Mouse (Mus musculus) midbrain, embryonic 14.5 days (tissue): ENCODE results near the gene Chit1. TPM values are rescaled to one million over a fixed set of nuclear protein-coding genes. Genes with fewer than 3 reads are reported as not detected.

Source experiments
- ATAC-seq: fragments of 200-750 bp; cut with Nextera tagmentation; 2 replicates; pipeline ENCODE4 v1.8.0; 2017; ENCODE audit warnings: moderate number of reproducible peaks, moderate library complexity; ENCODE audit not compliant: low FRiP score, low TSS enrichment
- DNase-seq: peaks from one replicate; pipeline ENCODE4 v3.0.0-alpha.2; 2015
- H3K27ac ChIP-seq: fragments of 300-500 bp; sonication (generic); replicated peaks from 2 replicates; pipeline ENCODE4 v1.5.1; 2014; ENCODE audit warnings: mild to moderate bottlenecking, low read depth, low read length, moderate library complexity
- H3K27me3 ChIP-seq: fragments of 300-500 bp; sonication (generic); 2 replicates; pipeline ENCODE4 v1.6.1; 2014; ENCODE audit warnings: low read length, control low read depth, mixed read lengths; ENCODE audit not compliant: control insufficient read depth, insufficient read depth
- H3K36me3 ChIP-seq: fragments of 300-500 bp; sonication (generic); 2 replicates; pipeline ENCODE4 v1.6.1; 2014; ENCODE audit warnings: low read length, control low read depth; ENCODE audit not compliant: control insufficient read depth, insufficient read depth
- H3K4me1 ChIP-seq: fragments of 300-500 bp; sonication (generic); 2 replicates; pipeline ENCODE4 v1.6.1; 2014; ENCODE audit warnings: mild to moderate bottlenecking, antibody characterized with exemption, low read length, control low read depth; ENCODE audit not compliant: control insufficient read depth, insufficient read depth
- H3K4me2 ChIP-seq: fragments of 300-500 bp; sonication (generic); 2 replicates; pipeline ENCODE4 v1.6.1; 2014; ENCODE audit warnings: mild to moderate bottlenecking, low read length, moderate library complexity
- H3K4me3 ChIP-seq: fragments of 300-500 bp; sonication (generic); replicated peaks from 2 replicates; pipeline ENCODE4 v1.5.1; 2014; ENCODE audit warnings: low read depth, low read length
- H3K9ac ChIP-seq: fragments of 300-500 bp; sonication (generic); replicated peaks from 2 replicates; pipeline ENCODE4 v1.6.1; 2014; ENCODE audit warnings: mild to moderate bottlenecking, low read length, moderate library complexity
- H3K9me3 ChIP-seq: fragments of 300-500 bp; sonication (generic); 2 replicates; pipeline ENCODE4 v1.6.1; 2016; ENCODE audit warnings: low read length, control low read depth, mixed read lengths; ENCODE audit not compliant: control insufficient read depth
- WGBS: fragments of 180-500 bp; shearing (Covaris S2); extraction: QIAGEN DNeasy Blood & Tissue Kit; methylation state at CpG from one replicate; pipeline ENCODE4 v1.1.7; 2014; 5-methylcytosine and 5-hydroxymethylcytosine counted together
- polyA plus RNA-seq: library from polyadenylated mRNA; unstranded; fragments of >200 nt; fragmentation: Nextera tagmentation; extraction: Ambion mirVana; gene quantifications from 2 replicates; pipeline ENCODE4 v1.2.1, GENCODE M21; 2014

Gene Chit1
- polyA plus RNA-seq: 0.26 TPM in 1 of 2 replicates, not detected in the other

- Histone ChIP-seq H3K4me1 (no peaks in the 10 kb centered on the region), H3K4me3 (no peak within 1 kb of the TSS), H3K4me2 (no peak within 1 kb of the TSS), H3K27me3 (no peaks in the 10 kb centered on the region), H3K9ac (no peak within 1 kb of the TSS), H3K36me3 (no peaks in the 10 kb centered on the region), H3K27ac (no peak within 1 kb of the TSS), H3K9me3 (no peaks in the 10 kb centered on the region)
- ATAC-seq (no peak), DNase-seq (no peak)
- WGBS: 80% methylated on average over 4 of the region's 4 CpGs
Measured at GRCm38 (mm10) chr1:134110979-134111378, at the start of gene Chit1. Gene Chit1, plus strand, starts transcription at chr1:134111242.

- H3K36me3 ChIP-seq: no peaks in the 10 kb centered on the region
Measured at GRCm38 (mm10) chr1:134061915-134062314, 49.1 kb upstream of the Chit1 start.

GRCm38 (mm10) chr1:134062411-134063085 lies 48.5 kb upstream of the Chit1 start:
- peak; percentile 60 for ATAC-seq
- H3K27ac ChIP-seq: peak overlapping the region; percentile 94
- peak overlapping the region; percentile 80 for H3K4me2 ChIP-seq
- WGBS: 3% methylated on average over 11 of the region's 11 CpGs
- no peaks in the 10 kb centered on the region for H3K27me3 ChIP-seq
- peak overlapping the region; percentile 39 for H3K9ac ChIP-seq
- no peaks in the 10 kb centered on the region for H3K9me3 ChIP-seq
- no peaks in the 10 kb centered on the region for H3K36me3 ChIP-seq
- H3K4me3 ChIP-seq: no peak overlapping the region
- H3K4me1 ChIP-seq: peaks cover 68% of the 10 kb centered on the region
- peak; percentile 90 for DNase-seq

More at GRCm38 (mm10) chr1:134061915-134062314, 49.1 kb upstream of the Chit1 start:
- Histone ChIP-seq H3K27me3 (no peaks in the 10 kb centered on the region), H3K9me3 (no peaks in the 10 kb centered on the region), H3K9ac (no peak overlapping the region), H3K4me3 (no peak overlapping the region), H3K27ac (peak overlapping the region; percentile 94), H3K4me1 (peaks cover 63% of the 10 kb centered on the region), H3K4me2 (peak overlapping the region; percentile 80; the same call in 1 of the 2 replicates)
- WGBS: 33% methylated on average over 3 of the region's 3 CpGs
- ATAC-seq: no peak
- DNase-seq: no peak

- Histone ChIP-seq H3K27ac (peak overlapping the region; percentile 94), H3K4me1 (peaks cover 68% of the 10 kb centered on the region), H3K9ac (peak overlapping the region; percentile 39), H3K4me3 (no peak overlapping the region), H3K4me2 (peak overlapping the region; percentile 80), H3K9me3 (no peaks in the 10 kb centered on the region), H3K36me3 (no peaks in the 10 kb centered on the region), H3K27me3 (no peaks in the 10 kb centered on the region)
- peak; percentile 73 for ATAC-seq
- WGBS: under 1% methylated on average over 33 of the region's 33 CpGs
- peak; percentile 88 for DNase-seq
Measured at GRCm38 (mm10) chr1:134063086-134063772, 47.8 kb upstream of the Chit1 start.

GRCm38 (mm10) chr1:134063773-134064125 lies 47.3 kb upstream of the Chit1 start:
- Histone ChIP-seq H3K4me3 (no peak overlapping the region), H3K4me1 (peaks cover 68% of the 10 kb centered on the region), H3K36me3 (no peaks in the 10 kb centered on the region), H3K27me3 (no peaks in the 10 kb centered on the region), H3K27ac (peak overlapping the region; percentile 94), H3K9ac (peak overlapping the region; percentile 39), H3K9me3 (no peaks in the 10 kb centered on the region), H3K4me2 (peak overlapping the region; percentile 80)
- DNase-seq (no peak), ATAC-seq (no peak)
- 2% methylated on average over 9 of the region's 9 CpGs for WGBS

- Histone ChIP-seq H3K4me3 (no peak overlapping the region), H3K4me1 (peaks cover 68% of the 10 kb centered on the region), H3K9ac (no peak overlapping the region), H3K27ac (peak overlapping the region; percentile 94), H3K4me2 (peak overlapping the region; percentile 80), H3K27me3 (no peaks in the 10 kb centered on the region), H3K9me3 (no peaks in the 10 kb centered on the region), H3K36me3 (no peaks in the 10 kb centered on the region)
- DNase-seq: no peak
- ATAC-seq: no peak
- 60% methylated on average over 2 of the region's 2 CpGs for WGBS
Measured at GRCm38 (mm10) chr1:134064296-134064831, 46.7 kb upstream of the Chit1 start.

- Histone ChIP-seq H3K9me3 (no peaks in the 10 kb centered on the region), H3K4me3 (no peak overlapping the region), H3K4me1 (peaks cover 60% of the 10 kb centered on the region), H3K36me3 (no peaks in the 10 kb centered on the region), H3K27me3 (no peaks in the 10 kb centered on the region), H3K27ac (peak overlapping the region; percentile 94), H3K9ac (no peak overlapping the region), H3K4me2 (no peak overlapping the region)
- ATAC-seq: no peak
- no peak for DNase-seq
- 62% methylated on average over 4 of the region's 4 CpGs for WGBS
Measured at GRCm38 (mm10) chr1:134065241-134065809, 45.7 kb upstream of the Chit1 start.

GRCm38 (mm10) chr1:134066554-134066953 lies 44.5 kb upstream of the Chit1 start:
- H3K27ac ChIP-seq: peak overlapping the region; percentile 66
- peaks cover 56% of the 10 kb centered on the region for H3K4me1 ChIP-seq
- WGBS: 47% methylated on average over 3 of the region's 3 CpGs
- H3K9ac ChIP-seq: no peak overlapping the region
- H3K36me3 ChIP-seq: no peaks in the 10 kb centered on the region
- 0 out of 2 replicates have a peak overlapping the region, but pooled peaks have one; percentile 21 for H3K4me2 ChIP-seq
- H3K9me3 ChIP-seq: no peaks in the 10 kb centered on the region
- ATAC-seq (no peak), DNase-seq (no peak)
- no peak overlapping the region for H3K4me3 ChIP-seq
- no peaks in the 10 kb centered on the region for H3K27me3 ChIP-seq
